10 mouse cellular contexts compared by ENCODE assay signal in the genomic region with DNA sequence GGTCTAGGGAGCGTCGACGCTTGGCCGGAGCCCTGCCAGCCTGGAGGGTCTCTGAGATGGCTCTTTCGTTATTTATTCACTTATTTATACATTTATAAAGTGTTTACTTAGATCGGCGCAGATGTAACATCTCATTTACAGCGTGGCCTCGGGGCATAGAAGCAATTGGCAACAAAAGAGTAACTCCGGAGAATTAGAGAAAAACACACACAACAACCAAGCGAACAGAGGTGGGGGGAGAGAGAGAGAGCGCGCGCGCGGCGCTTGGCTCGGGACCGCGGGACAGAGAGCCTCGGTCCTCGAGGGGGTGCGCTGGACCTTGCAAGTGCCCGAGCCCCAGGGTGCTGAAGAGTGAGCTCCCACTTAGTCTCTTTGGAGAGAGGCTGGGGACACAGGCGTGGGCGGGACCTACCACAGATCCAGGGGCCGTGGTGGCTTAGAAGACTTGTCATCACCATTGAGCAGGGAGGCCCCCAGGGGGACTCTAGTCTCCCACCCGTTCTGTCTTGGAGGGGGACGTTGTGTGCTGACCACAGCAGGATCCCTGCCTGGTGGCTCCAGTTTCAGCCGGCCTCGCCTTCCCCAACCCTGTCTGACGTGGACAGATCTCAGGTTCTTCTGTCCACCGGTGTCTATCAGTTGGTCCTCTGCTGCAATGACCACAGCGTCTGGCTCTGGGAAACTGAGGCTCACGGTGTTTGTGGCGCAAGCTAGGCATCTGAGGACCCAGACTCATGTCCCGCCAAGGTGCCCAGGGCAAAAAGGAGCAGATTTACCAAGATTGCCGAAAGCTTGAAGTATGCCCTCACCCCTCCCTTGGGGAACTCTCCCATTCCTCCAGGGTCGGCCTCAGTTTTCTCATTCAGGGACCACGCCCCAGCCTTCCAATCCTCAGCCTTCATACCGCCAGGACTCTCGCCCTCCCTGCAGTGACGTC. TPM values are rescaled to one million over a fixed set of nuclear protein-coding genes. Genes with fewer than 3 reads are reported as not detected.
DNase-seq lines count a peak whose midpoint lies in the region; ATAC-seq and TF ChIP-seq lines count a peak whose summit lies in the region.
"Had no signal": no experiment of that assay in that cellular context is flagged by ENCODE, and none has a peak within 500 bp of the region (broad histone marks: within the 10 kb centered on the region; RNA-seq: fewer than 3 reads in every experiment).

No protein-coding gene starts in this region.

- no peaks in the 10 kb centered on the region for H3K36me3 ChIP-seq in forebrain, embryonic 13.5 days (ENCODE audit: poor library complexity, severe bottlenecking)
- no peaks in the 10 kb centered on the region for H3K36me3 ChIP-seq in limb, embryonic 13.5 days

- DNase-seq in cerebellum, adult 2 months = peak in 1 of 2 experiments; percentile 47
- DNase-seq in cerebellum, adult 8-10 months = no peak
- peak; percentile 64 for DNase-seq in R1 (ENCODE audit: low read depth, low spot score)
- DNase-seq in left cerebral cortex, adult 11 months (ENCODE audit: low spot score) = no peak

- WGBS in cerebellum, adult 2 months = 48% methylated on average over 43 of the region's 43 CpGs
- WGBS in forebrain, embryonic 13.5 days = under 1% methylated on average over 43 of the region's 43 CpGs
- WGBS in limb, embryonic 13.5 days = 2% methylated on average over 43 of the region's 43 CpGs

- H3K9me3 ChIP-seq in forebrain, embryonic 13.5 days (replicated peaks) = no peaks in the 10 kb centered on the region
- no peaks in the 10 kb centered on the region for H3K9me3 ChIP-seq in limb, embryonic 13.5 days

- H3K9ac ChIP-seq in forebrain, embryonic 13.5 days = 0 out of 2 replicates have a peak overlapping the region, but pooled peaks have one; percentile 12
- no peak overlapping the region for H3K9ac ChIP-seq in limb, embryonic 13.5 days

- H3K27ac ChIP-seq in cerebellum, adult 2 months (ENCODE audit: insufficient read depth, low read length) = no peak overlapping the region
- no peak overlapping the region for H3K27ac ChIP-seq in forebrain, embryonic 13.5 days
- no peak overlapping the region for H3K27ac ChIP-seq in limb, embryonic 13.5 days

- peak overlapping the region; percentile 46 for H3K4me2 ChIP-seq in forebrain, embryonic 13.5 days
- H3K4me2 ChIP-seq in limb, embryonic 13.5 days (replicated peaks) = 0 out of 2 replicates have a peak overlapping the region, but pooled peaks have one; percentile 28

- peaks cover 16% of the 10 kb centered on the region; the same call in 1 of the 2 replicates for H3K4me1 ChIP-seq in cerebellum, adult 2 months (ENCODE audit: control insufficient read depth, insufficient read depth, low read length)
- peaks cover 44% of the 10 kb centered on the region for H3K4me1 ChIP-seq in forebrain, embryonic 13.5 days
- peaks cover 19% of the 10 kb centered on the region for H3K4me1 ChIP-seq in limb, embryonic 13.5 days

- H3K4me3 ChIP-seq in cerebellum, adult 2 months (replicated peaks; ENCODE audit: insufficient read depth, low read depth, low read length) = peak overlapping the region; percentile 64
- H3K4me3 ChIP-seq in forebrain, embryonic 13.5 days = peak overlapping the region; percentile 15
- 0 out of 2 replicates have a peak overlapping the region, but pooled peaks have one; percentile 15 for H3K4me3 ChIP-seq in limb, embryonic 13.5 days

- no peak for TF ChIP-seq CTCF in cerebellum, adult 2 months (IDR thresholded peaks at IDR 0.05; ENCODE audit: borderline replicate concordance, insufficient read depth, low read depth, low read length)

- TF ChIP-seq POLR2A in cerebellum, adult 2 months (IDR thresholded peaks at IDR 0.05; ENCODE audit: borderline replicate concordance, insufficient read depth, low read length) = no peak

- no peaks in the 10 kb centered on the region for H3K27me3 ChIP-seq in cerebellum, adult 2 months (ENCODE audit: control insufficient read depth, insufficient read depth, low read length)
- peaks cover 94% of the 10 kb centered on the region for H3K27me3 ChIP-seq in forebrain, embryonic 13.5 days
- peaks cover 99% of the 10 kb centered on the region for H3K27me3 ChIP-seq in limb, embryonic 13.5 days

- ATAC-seq in forebrain, embryonic 13.5 days = peak; percentile 32
- ATAC-seq in limb, embryonic 13.5 days (ENCODE audit: low FRiP score, low read depth) = no peak
- ATAC-seq in monocyte, adult 5-6 weeks (replicated peaks; ENCODE audit: insufficient number of reproducible peaks, low FRiP score, low TSS enrichment, poor library complexity, severe bottlenecking) = no peak
- no peak for ATAC-seq in megakaryocyte progenitor cell, adult 5-6 weeks (replicated peaks; ENCODE audit: poor library complexity)

RNA-seq across cellular contexts. Expression of a gene that starts 14.5 kb away (rescaled TPM):
- polyA plus RNA-seq in cerebellum, adult 2 months (2012; rRNA removed) = 38.1 and 38.8 TPM in 2 replicates
- 8.5 and 18.1 TPM in 2 replicates for polyA plus RNA-seq in forebrain, embryonic 13.5 days (2015; fragmentation: Nextera tagmentation; extraction: Ambion mirVana)
- polyA plus RNA-seq in limb, embryonic 13.5 days (2015; fragmentation: Nextera tagmentation; extraction: Ambion mirVana) = 0.09 TPM in 1 of 2 replicates, not detected in the other
- not detected in 3 replicates for total RNA-seq in monocyte, adult 5-6 weeks (2017)
- not detected in 2 replicates for total RNA-seq in megakaryocyte progenitor cell, adult 5-6 weeks (2015)
- not detected in 2 replicates for total RNA-seq in megakaryocyte progenitor cell, adult 5-6 weeks (2017)
- polyA plus RNA-seq: gonadal fat pad, adult 2 months; testis, adult 2 months had no signal
